Mouse (Mus musculus): Measurements from ENCODE around the gene Pigr. TPM values are rescaled to one million over a fixed set of nuclear protein-coding genes. Genes with fewer than 3 reads are reported as not detected.
A peak's percentile ranks its signal among the peaks of the same experiment; 100 is the strongest.

Gene Pigr
- total and polyA plus RNA-seq, 2 experiments = 517 to 633 TPM

- no peak overlapping the region for H3K27ac ChIP-seq (replicated peaks; ENCODE audit: insufficient read depth, low read depth, low read length)
- 93% methylated on average over 10 of the region's 10 CpGs for WGBS
Measured at GRCm38 (mm10) chr1:130849530-130850214, 23.2 kb downstream of the Pigr start.

GRCm38 (mm10) chr1:130850405-130850804 lies 23.9 kb downstream of the Pigr start:
- H3K9ac ChIP-seq (ENCODE audit: low read depth, low read length) = no peak overlapping the region
- WGBS = 72% methylated on average over 5 of the region's 5 CpGs
- H3K27me3 ChIP-seq (ENCODE audit: control insufficient read depth, insufficient read depth, low read length) = no peaks in the 10 kb centered on the region
- peaks cover 23% of the 10 kb centered on the region for H3K36me3 ChIP-seq (ENCODE audit: control insufficient read depth, insufficient read depth, low read length)
- H3K79me2 ChIP-seq (ENCODE audit: control insufficient read depth, insufficient read depth, low read length) = no peaks in the 10 kb centered on the region
- H3K4me1 ChIP-seq (ENCODE audit: control insufficient read depth, insufficient read depth, low read length) = no peaks in the 10 kb centered on the region
- H3K27ac ChIP-seq (replicated peaks; ENCODE audit: insufficient read depth, low read depth, low read length) = no peak overlapping the region
- H3K4me3 ChIP-seq (ENCODE audit: insufficient read depth, low read depth, low read length) = no peak overlapping the region
- no peak for DNase-seq (ENCODE audit: extremely low read depth, low read depth, low spot score)
- TF ChIP-seq CTCF (IDR thresholded peaks at IDR 0.05; ENCODE audit: low read depth, low read length) (no peak), POLR2A (IDR thresholded peaks at IDR 0.05; ENCODE audit: extremely low read depth, insufficient read depth, low read length) (no peak)

More at GRCm38 (mm10) chr1:130849530-130850214, 23.2 kb downstream of the Pigr start:
- H3K79me2 ChIP-seq (ENCODE audit: control insufficient read depth, insufficient read depth, low read length) = no peaks in the 10 kb centered on the region
- no peaks in the 10 kb centered on the region for H3K27me3 ChIP-seq (ENCODE audit: control insufficient read depth, insufficient read depth, low read length)
- TF ChIP-seq CTCF (IDR thresholded peaks at IDR 0.05; ENCODE audit: low read depth, low read length) (no peak), POLR2A (IDR thresholded peaks at IDR 0.05; ENCODE audit: extremely low read depth, insufficient read depth, low read length) (no peak)
- no peak overlapping the region for H3K9ac ChIP-seq (ENCODE audit: low read depth, low read length)
- DNase-seq (ENCODE audit: extremely low read depth, low read depth, low spot score) = no peak
- no peaks in the 10 kb centered on the region; the same call in 1 of the 2 replicates for H3K4me1 ChIP-seq (ENCODE audit: control insufficient read depth, insufficient read depth, low read length)
- H3K36me3 ChIP-seq (ENCODE audit: control insufficient read depth, insufficient read depth, low read length) = peaks cover 25% of the 10 kb centered on the region
- H3K4me3 ChIP-seq (ENCODE audit: insufficient read depth, low read depth, low read length) = no peak overlapping the region

GRCm38 (mm10) chr1:130854819-130855218 lies 28.3 kb downstream of the Pigr start:
- Histone ChIP-seq H3K27me3 (ENCODE audit: control insufficient read depth, insufficient read depth, low read length) (no peaks in the 10 kb centered on the region), H3K27ac (replicated peaks; ENCODE audit: insufficient read depth, low read depth, low read length) (no peak overlapping the region), H3K4me1 (ENCODE audit: control insufficient read depth, insufficient read depth, low read length) (no peaks in the 10 kb centered on the region), H3K36me3 (ENCODE audit: control insufficient read depth, insufficient read depth, low read length) (peaks cover 4% of the 10 kb centered on the region), H3K4me3 (ENCODE audit: insufficient read depth, low read depth, low read length) (no peak overlapping the region), H3K9ac (ENCODE audit: low read depth, low read length) (no peak overlapping the region), H3K79me2 (ENCODE audit: control insufficient read depth, insufficient read depth, low read length) (no peaks in the 10 kb centered on the region)
- TF ChIP-seq POLR2A (IDR thresholded peaks at IDR 0.05; ENCODE audit: extremely low read depth, insufficient read depth, low read length) = no peak
- no peak for TF ChIP-seq CTCF (IDR thresholded peaks at IDR 0.05; ENCODE audit: low read depth, low read length)
- 89% methylated on average over 9 of the region's 9 CpGs for WGBS
- no peak for DNase-seq (ENCODE audit: extremely low read depth, low read depth, low spot score)

- TF ChIP-seq POLR2A (IDR thresholded peaks at IDR 0.05; ENCODE audit: extremely low read depth, insufficient read depth, low read length) (no peak), CTCF (IDR thresholded peaks at IDR 0.05; ENCODE audit: low read depth, low read length) (no peak)
- H3K9ac ChIP-seq (ENCODE audit: low read depth, low read length) = no peak overlapping the region
- no peaks in the 10 kb centered on the region; the same call in none of the 2 replicates for H3K36me3 ChIP-seq (ENCODE audit: control insufficient read depth, insufficient read depth, low read length)
- no peak overlapping the region for H3K27ac ChIP-seq (replicated peaks; ENCODE audit: insufficient read depth, low read depth, low read length)
- H3K27me3 ChIP-seq (ENCODE audit: control insufficient read depth, insufficient read depth, low read length) = no peaks in the 10 kb centered on the region
- no peaks in the 10 kb centered on the region for H3K79me2 ChIP-seq (ENCODE audit: control insufficient read depth, insufficient read depth, low read length)
- WGBS = 89% methylated on average over 2 of the region's 2 CpGs
- no peak overlapping the region for H3K4me3 ChIP-seq (ENCODE audit: insufficient read depth, low read depth, low read length)
- DNase-seq (ENCODE audit: extremely low read depth, low read depth, low spot score) = no peak
- H3K4me1 ChIP-seq (ENCODE audit: control insufficient read depth, insufficient read depth, low read length) = no peaks in the 10 kb centered on the region
Measured at GRCm38 (mm10) chr1:130855723-130856122, 29.2 kb downstream of the Pigr start.

GRCm38 (mm10) chr1:130857456-130857855 lies 31.0 kb downstream of the Pigr start:
- Histone ChIP-seq H3K4me3 (ENCODE audit: insufficient read depth, low read depth, low read length) (no peak overlapping the region), H3K9ac (ENCODE audit: low read depth, low read length) (no peak overlapping the region), H3K27ac (replicated peaks; ENCODE audit: insufficient read depth, low read depth, low read length) (no peak overlapping the region), H3K79me2 (ENCODE audit: control insufficient read depth, insufficient read depth, low read length) (no peaks in the 10 kb centered on the region), H3K27me3 (ENCODE audit: control insufficient read depth, insufficient read depth, low read length) (no peaks in the 10 kb centered on the region), H3K36me3 (ENCODE audit: control insufficient read depth, insufficient read depth, low read length) (no peaks in the 10 kb centered on the region), H3K4me1 (ENCODE audit: control insufficient read depth, insufficient read depth, low read length) (no peaks in the 10 kb centered on the region)
- 20% methylated on average over 4 of the region's 4 CpGs for WGBS
- peak; percentile 62 for DNase-seq (ENCODE audit: extremely low read depth, low read depth, low spot score)
- TF ChIP-seq CTCF (IDR thresholded peaks at IDR 0.05; ENCODE audit: low read depth, low read length) = no peak
- no peak for TF ChIP-seq POLR2A (IDR thresholded peaks at IDR 0.05; ENCODE audit: extremely low read depth, insufficient read depth, low read length)

GRCm38 (mm10) chr1:130864238-130864637 lies 37.8 kb downstream of the Pigr start:
- no peak for TF ChIP-seq POLR2A (IDR thresholded peaks at IDR 0.05; ENCODE audit: extremely low read depth, insufficient read depth, low read length)
- no peak for TF ChIP-seq CTCF (IDR thresholded peaks at IDR 0.05; ENCODE audit: low read depth, low read length)
- H3K9ac ChIP-seq (ENCODE audit: low read depth, low read length) = no peak overlapping the region
- no peaks in the 10 kb centered on the region for H3K79me2 ChIP-seq (ENCODE audit: control insufficient read depth, insufficient read depth, low read length)
- 77% methylated on average over 4 of the region's 4 CpGs for WGBS
- H3K36me3 ChIP-seq (ENCODE audit: control insufficient read depth, insufficient read depth, low read length) = no peaks in the 10 kb centered on the region
- H3K27me3 ChIP-seq (ENCODE audit: control insufficient read depth, insufficient read depth, low read length) = no peaks in the 10 kb centered on the region
- DNase-seq (ENCODE audit: extremely low read depth, low read depth, low spot score) = no peak
- H3K4me3 ChIP-seq (ENCODE audit: insufficient read depth, low read depth, low read length) = no peak overlapping the region
- no peak overlapping the region for H3K27ac ChIP-seq (replicated peaks; ENCODE audit: insufficient read depth, low read depth, low read length)
- no peaks in the 10 kb centered on the region for H3K4me1 ChIP-seq (ENCODE audit: control insufficient read depth, insufficient read depth, low read length)

Measured in liver, adult 2 months (tissue).